Mouse (Mus musculus): ENCODE measurements around the gene AL607142.1. TPM values are rescaled to one million over a fixed set of nuclear protein-coding genes. Genes with fewer than 3 reads are reported as not detected.

AL607142.1 gene
- not detected in 2 replicates for polyA plus RNA-seq (2014; fragmentation: Nextera tagmentation; extraction: Ambion mirVana)

DNA sequence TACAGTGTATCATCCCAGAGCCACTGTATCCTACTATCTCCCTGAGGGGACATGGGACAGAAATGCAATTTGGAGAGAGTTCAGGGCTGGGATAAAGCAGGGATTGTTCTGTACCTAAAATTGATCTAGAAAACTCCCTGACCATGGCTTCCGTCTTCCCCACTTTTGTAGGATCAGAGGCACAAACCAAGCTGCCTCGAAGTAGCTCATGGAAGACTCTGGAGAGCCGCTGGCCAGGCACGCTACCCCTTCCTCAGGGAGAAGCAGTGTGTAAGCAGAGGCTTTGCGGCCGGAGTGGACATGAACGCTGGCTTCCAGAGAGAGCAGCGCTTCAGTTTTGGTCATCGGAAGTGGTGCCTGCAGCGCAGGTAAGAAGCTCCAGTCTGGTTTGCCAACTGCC lies at the start of gene AL607142.1:
AL607142.1 (plus strand) TSS at position 301 of the 400 bp plus-strand sequence.
- Histone ChIP-seq H3K4me2 (no peak within 1 kb of the TSS), H3K36me3 (ENCODE audit: control insufficient read depth, insufficient read depth, low read length) (no peaks in the 10 kb centered on the region), H3K4me1 (ENCODE audit: control insufficient read depth, insufficient read depth, low read length) (no peaks in the 10 kb centered on the region), H3K9ac (ENCODE audit: low read length) (no peak within 1 kb of the TSS), H3K27me3 (ENCODE audit: control insufficient read depth, insufficient read depth, low read length) (no peaks in the 10 kb centered on the region), H3K27ac (ENCODE audit: low read depth, low read length) (no peak within 1 kb of the TSS), H3K9me3 (ENCODE audit: control insufficient read depth, low read length) (no peaks in the 10 kb centered on the region), H3K4me3 (ENCODE audit: low read depth, low read length) (no peak within 1 kb of the TSS)
- DNase-seq (ENCODE audit: low spot score, missing footprints) (peak; percentile 17), ATAC-seq (ENCODE audit: low FRiP score) (no peak)
- WGBS = 94% methylated on average over 10 of the region's 10 CpGs

DNA sequence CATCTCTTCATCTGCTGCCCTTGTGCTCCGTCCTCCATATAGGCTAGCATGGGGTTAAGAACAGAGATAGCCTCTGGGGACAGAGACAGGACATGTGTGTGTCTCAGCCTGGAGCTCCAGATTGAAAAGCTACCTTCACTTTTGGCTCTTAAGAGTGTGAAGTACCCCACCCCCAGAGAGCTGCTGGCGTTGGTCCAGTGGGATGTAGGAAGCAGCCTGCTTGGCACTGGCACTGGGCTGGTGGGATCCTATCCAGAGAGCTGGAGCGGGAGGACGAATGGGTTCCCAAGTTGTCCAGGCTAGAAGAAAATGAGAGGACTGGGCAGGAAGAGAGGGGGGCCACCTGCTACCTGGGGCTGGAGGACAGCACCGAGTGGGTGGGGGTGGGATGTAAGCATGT lies 46.4 kb upstream of the AL607142.1 start:
- Histone ChIP-seq H3K4me3 (ENCODE audit: low read depth, low read length) (no peak overlapping the region), H3K27me3 (ENCODE audit: control insufficient read depth, insufficient read depth, low read length) (no peaks in the 10 kb centered on the region), H3K27ac (ENCODE audit: low read depth, low read length) (no peak overlapping the region), H3K4me1 (ENCODE audit: control insufficient read depth, insufficient read depth, low read length) (no peaks in the 10 kb centered on the region), H3K36me3 (ENCODE audit: control insufficient read depth, insufficient read depth, low read length) (no peaks in the 10 kb centered on the region), H3K9me3 (ENCODE audit: control insufficient read depth, low read length) (no peaks in the 10 kb centered on the region), H3K4me2 (no peak overlapping the region), H3K9ac (ENCODE audit: low read length) (no peak overlapping the region)
- WGBS = 90% methylated on average over 5 of the region's 5 CpGs
- no peak for DNase-seq (ENCODE audit: low spot score, missing footprints)
- ATAC-seq (ENCODE audit: low FRiP score) = no peak

DNA sequence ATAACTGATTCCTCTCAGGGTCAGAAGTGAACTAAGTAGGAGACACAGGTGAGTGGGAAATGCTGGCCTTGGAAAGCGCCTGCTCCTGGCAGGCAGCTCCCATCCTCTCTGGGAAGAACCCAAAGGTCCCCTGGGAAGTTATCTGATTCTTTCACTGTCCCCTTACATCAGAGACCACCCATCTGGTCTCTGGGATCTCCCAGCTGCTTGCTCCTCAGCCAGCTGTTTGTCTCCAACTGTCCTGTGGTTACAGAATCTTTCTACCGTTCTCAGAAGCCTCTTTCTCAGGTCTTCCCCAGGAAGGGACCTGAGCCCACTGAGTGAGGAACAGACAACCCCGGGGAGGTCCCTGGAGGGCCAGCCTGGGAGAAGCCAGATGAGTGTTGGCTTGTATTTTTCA lies 42.4 kb upstream of the AL607142.1 start:
- no peaks in the 10 kb centered on the region for H3K9me3 ChIP-seq (ENCODE audit: control insufficient read depth, low read length)
- H3K27ac ChIP-seq (ENCODE audit: low read depth, low read length) = no peak overlapping the region
- H3K4me1 ChIP-seq (ENCODE audit: control insufficient read depth, insufficient read depth, low read length) = no peaks in the 10 kb centered on the region
- H3K4me3 ChIP-seq (ENCODE audit: low read depth, low read length) = no peak overlapping the region
- no peak for ATAC-seq (ENCODE audit: low FRiP score)
- whole genome bisulfite sequencing = 66% methylated on average over 3 of the region's 3 CpGs
- no peak overlapping the region for H3K9ac ChIP-seq (ENCODE audit: low read length)
- H3K27me3 ChIP-seq (ENCODE audit: control insufficient read depth, insufficient read depth, low read length) = no peaks in the 10 kb centered on the region
- DNase-seq (ENCODE audit: low spot score, missing footprints) = no peak
- no peak overlapping the region for H3K4me2 ChIP-seq
- H3K36me3 ChIP-seq (ENCODE audit: control insufficient read depth, insufficient read depth, low read length) = no peaks in the 10 kb centered on the region

DNA sequence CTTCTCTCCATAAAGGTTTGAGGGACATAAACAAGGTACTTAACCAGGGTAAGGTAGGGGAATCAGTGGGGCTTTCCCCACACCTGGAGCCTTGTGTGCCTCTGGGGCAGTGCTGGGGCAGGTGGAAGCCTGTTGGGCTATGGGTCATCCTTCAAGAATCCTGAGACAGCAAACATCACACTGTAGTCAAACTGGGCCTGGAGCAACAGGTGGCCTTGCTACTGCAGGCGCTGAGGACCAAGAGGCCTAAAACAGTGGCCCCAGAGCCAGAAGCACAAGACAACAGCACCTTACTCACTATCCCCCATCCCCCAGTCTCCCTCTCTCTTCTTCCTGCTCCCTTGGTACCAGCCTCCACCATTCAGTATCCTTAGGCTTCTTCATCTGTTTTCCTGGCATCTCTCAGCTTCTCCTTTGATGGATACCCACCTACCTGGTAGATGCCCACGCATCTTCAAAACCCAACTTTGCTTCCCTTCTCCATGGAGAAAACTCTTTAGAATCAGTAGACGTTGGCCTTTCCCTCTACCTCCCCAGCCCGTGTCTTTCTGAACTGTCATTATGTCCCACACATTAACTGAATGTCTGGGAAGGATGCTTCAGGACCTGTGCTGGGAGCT lies 41.5 kb upstream of the AL607142.1 start:
- Histone ChIP-seq H3K36me3 (ENCODE audit: control insufficient read depth, insufficient read depth, low read length) (no peaks in the 10 kb centered on the region), H3K27me3 (ENCODE audit: control insufficient read depth, insufficient read depth, low read length) (no peaks in the 10 kb centered on the region), H3K4me2 (no peak overlapping the region), H3K4me3 (ENCODE audit: low read depth, low read length) (no peak overlapping the region), H3K27ac (ENCODE audit: low read depth, low read length) (no peak overlapping the region), H3K9ac (ENCODE audit: low read length) (no peak overlapping the region), H3K4me1 (ENCODE audit: control insufficient read depth, insufficient read depth, low read length) (no peaks in the 10 kb centered on the region), H3K9me3 (ENCODE audit: control insufficient read depth, low read length) (no peaks in the 10 kb centered on the region)
- no peak for ATAC-seq (ENCODE audit: low FRiP score)
- WGBS = 88% methylated on average over 4 of the region's 4 CpGs
- no peak for DNase-seq (ENCODE audit: low spot score, missing footprints)

DNA sequence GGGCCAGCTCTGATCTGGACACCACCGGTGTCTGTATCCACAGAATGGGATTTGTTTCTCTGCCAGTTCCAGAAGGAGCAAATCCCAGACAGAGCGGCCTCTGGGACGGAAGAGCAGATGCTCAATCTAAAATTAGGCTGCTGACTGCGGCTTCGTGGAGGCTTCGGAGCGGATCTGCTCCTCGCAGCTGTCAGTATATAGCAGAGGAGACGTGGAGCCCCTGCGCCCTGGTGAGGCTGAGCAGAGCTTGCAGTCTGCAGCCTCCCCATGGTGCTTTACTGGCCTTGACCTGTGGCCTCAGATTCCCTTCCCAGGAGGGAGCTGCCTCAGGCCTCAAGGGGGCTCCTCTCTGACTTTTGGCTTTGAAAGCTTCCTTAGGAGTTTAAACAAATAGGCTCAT lies 40.7 kb upstream of the AL607142.1 start:
- Histone ChIP-seq H3K9ac (ENCODE audit: low read length) (no peak overlapping the region), H3K4me2 (no peak overlapping the region), H3K27me3 (ENCODE audit: control insufficient read depth, insufficient read depth, low read length) (no peaks in the 10 kb centered on the region), H3K4me1 (ENCODE audit: control insufficient read depth, insufficient read depth, low read length) (no peaks in the 10 kb centered on the region), H3K36me3 (ENCODE audit: control insufficient read depth, insufficient read depth, low read length) (no peaks in the 10 kb centered on the region), H3K4me3 (ENCODE audit: low read depth, low read length) (no peak overlapping the region), H3K27ac (ENCODE audit: low read depth, low read length) (no peak overlapping the region), H3K9me3 (ENCODE audit: control insufficient read depth, low read length) (no peaks in the 10 kb centered on the region)
- DNase-seq (ENCODE audit: low spot score, missing footprints) (no peak), ATAC-seq (ENCODE audit: low FRiP score) (no peak)
- 60% methylated on average over 10 of the region's 10 CpGs for WGBS

DNA sequence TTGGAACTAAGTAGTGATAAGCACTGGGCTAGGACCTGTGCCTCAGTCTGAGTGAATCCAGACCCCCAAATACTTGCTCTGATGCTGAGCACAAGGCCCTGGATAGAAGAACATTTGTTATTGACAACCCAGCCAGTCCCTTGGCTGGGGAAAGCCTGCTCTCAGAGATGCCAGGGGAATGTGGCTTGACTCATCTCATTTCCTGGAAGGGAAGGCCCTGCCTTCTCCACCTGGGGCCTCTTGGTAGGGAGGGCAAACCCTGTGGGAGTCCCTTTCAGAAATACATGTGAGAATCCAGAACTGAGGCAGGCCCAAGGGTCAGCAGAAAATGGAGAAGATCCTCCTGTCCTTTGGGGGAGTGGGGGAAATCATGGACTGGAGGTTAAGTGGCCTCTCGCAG lies 37.1 kb upstream of the AL607142.1 start:
- Histone ChIP-seq H3K4me1 (ENCODE audit: control insufficient read depth, insufficient read depth, low read length) (no peaks in the 10 kb centered on the region), H3K27ac (ENCODE audit: low read depth, low read length) (no peak overlapping the region), H3K36me3 (ENCODE audit: control insufficient read depth, insufficient read depth, low read length) (no peaks in the 10 kb centered on the region), H3K4me3 (ENCODE audit: low read depth, low read length) (no peak overlapping the region), H3K4me2 (no peak overlapping the region), H3K27me3 (ENCODE audit: control insufficient read depth, insufficient read depth, low read length) (peaks cover 14% of the 10 kb centered on the region), H3K9ac (ENCODE audit: low read length) (no peak overlapping the region), H3K9me3 (ENCODE audit: control insufficient read depth, low read length) (no peaks in the 10 kb centered on the region)
- no peak for ATAC-seq (ENCODE audit: low FRiP score)
- WGBS = 81% methylated on average over 1 of the region's 1 CpGs
- no peak for DNase-seq (ENCODE audit: low spot score, missing footprints)

DNA sequence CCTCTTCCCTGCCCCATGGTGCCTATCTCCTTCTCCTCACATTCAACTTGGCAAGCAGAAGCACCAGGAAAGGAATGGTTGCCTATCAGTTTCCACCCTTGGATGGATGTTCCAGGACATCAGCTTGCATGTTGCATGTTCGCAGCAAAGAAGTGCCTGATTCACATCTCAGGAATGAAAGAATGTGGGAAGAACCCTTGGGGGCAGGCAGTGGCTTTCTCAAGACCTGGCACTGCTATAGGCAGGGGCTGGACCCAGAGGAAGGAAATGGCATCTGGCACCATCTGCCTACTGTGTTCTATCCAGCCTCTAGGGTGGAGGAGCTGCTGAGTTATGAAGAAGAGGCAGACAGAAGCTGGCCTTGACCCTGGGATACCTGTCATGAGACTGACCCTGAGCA lies 34.9 kb upstream of the AL607142.1 start:
- no peaks in the 10 kb centered on the region for H3K9me3 ChIP-seq (ENCODE audit: control insufficient read depth, low read length)
- H3K27ac ChIP-seq (ENCODE audit: low read depth, low read length) = no peak overlapping the region
- peaks cover 31% of the 10 kb centered on the region for H3K27me3 ChIP-seq (ENCODE audit: control insufficient read depth, insufficient read depth, low read length)
- DNase-seq (ENCODE audit: low spot score, missing footprints) = no peak
- no peaks in the 10 kb centered on the region for H3K36me3 ChIP-seq (ENCODE audit: control insufficient read depth, insufficient read depth, low read length)
- peaks cover 4% of the 10 kb centered on the region; the same call in 1 of the 2 replicates for H3K4me1 ChIP-seq (ENCODE audit: control insufficient read depth, insufficient read depth, low read length)
- H3K4me3 ChIP-seq (ENCODE audit: low read depth, low read length) = no peak overlapping the region
- WGBS = 100% methylated on average over 1 of the region's 1 CpGs
- H3K9ac ChIP-seq (ENCODE audit: low read length) = no peak overlapping the region
- H3K4me2 ChIP-seq = no peak overlapping the region
- no peak for ATAC-seq (ENCODE audit: low FRiP score)

DNA sequence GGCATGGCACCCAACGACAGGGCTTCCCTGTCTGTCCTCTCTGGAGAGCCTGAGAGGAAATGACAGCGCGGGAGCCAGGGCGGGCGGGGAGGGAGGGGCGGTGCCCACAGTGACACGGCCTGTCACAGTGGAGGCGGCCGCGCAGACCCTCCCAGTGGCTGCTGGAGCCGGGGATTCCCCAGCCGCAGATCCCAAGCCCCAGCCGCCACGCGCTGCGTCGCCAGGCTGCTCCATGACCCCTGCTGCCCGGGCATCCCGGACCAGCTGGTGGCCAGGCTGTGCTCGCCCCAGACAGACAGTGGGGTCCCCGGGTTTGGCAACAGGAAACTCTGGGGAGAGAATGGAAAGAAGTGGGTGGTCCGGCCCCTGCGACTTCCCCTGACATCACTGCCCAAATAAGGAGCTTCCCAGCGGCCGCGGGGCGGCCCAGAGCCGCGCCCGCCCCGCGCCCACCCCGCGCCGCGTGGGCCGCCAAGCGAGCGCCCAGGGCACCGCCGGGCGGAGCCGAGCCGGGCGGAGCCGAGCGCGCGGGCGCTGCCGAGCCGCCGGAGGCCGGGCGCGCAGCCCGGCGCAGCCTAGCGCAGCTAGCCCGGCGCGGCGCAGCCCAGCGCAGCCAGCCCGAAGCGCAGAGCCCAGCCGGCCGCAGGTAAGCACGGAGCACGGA lies 32.3 kb upstream of the AL607142.1 start:
- Histone ChIP-seq H3K4me1 (ENCODE audit: control insufficient read depth, insufficient read depth, low read length) (peaks cover 4% of the 10 kb centered on the region; the same call in 1 of the 2 replicates), H3K27ac (ENCODE audit: low read depth, low read length) (no peak overlapping the region), H3K27me3 (ENCODE audit: control insufficient read depth, insufficient read depth, low read length) (peaks cover 31% of the 10 kb centered on the region), H3K4me3 (ENCODE audit: low read depth, low read length) (peak overlapping the region; percentile 44), H3K9ac (ENCODE audit: low read length) (0 out of 2 replicates have a peak overlapping the region, but pooled peaks have one; percentile 24), H3K9me3 (ENCODE audit: control insufficient read depth, low read length) (no peaks in the 10 kb centered on the region), H3K4me2 (peak overlapping the region; percentile 85), H3K36me3 (ENCODE audit: control insufficient read depth, insufficient read depth, low read length) (no peaks in the 10 kb centered on the region)
- ATAC-seq (ENCODE audit: low FRiP score) (peak; percentile 75), DNase-seq (ENCODE audit: low spot score, missing footprints) (peak; percentile 90)
- WGBS = under 1% methylated on average over 57 of the region's 70 CpGs

DNA sequence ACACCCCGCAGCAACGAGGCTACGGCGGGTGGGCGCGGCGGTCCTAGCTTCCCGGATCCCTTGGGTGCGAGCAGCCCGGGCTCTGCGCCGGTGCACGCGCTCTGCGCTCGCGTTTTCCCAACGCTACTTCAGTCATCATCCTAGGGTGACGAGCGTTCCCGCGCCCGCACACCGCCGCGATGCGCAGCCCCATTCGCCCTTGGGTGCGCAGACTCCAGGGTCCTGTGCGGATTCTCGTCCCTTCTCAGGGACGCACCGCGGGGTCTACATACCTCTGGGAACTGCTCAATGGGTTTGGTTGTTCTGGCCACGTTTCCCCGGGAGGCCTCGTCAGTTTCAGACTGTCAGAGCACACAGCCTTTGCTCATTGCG lies 31.8 kb upstream of the AL607142.1 start:
- peak; percentile 85 for DNase-seq (ENCODE audit: low spot score, missing footprints)
- no peaks in the 10 kb centered on the region for H3K9me3 ChIP-seq (ENCODE audit: control insufficient read depth, low read length)
- H3K4me2 ChIP-seq = peak overlapping the region; percentile 85
- 2% methylated on average over 38 of the region's 38 CpGs for WGBS
- H3K4me1 ChIP-seq (ENCODE audit: control insufficient read depth, insufficient read depth, low read length) = peaks cover 4% of the 10 kb centered on the region; the same call in 1 of the 2 replicates
- no peak for ATAC-seq (ENCODE audit: low FRiP score)
- H3K9ac ChIP-seq (ENCODE audit: low read length) = 0 out of 2 replicates have a peak overlapping the region, but pooled peaks have one; percentile 24
- H3K4me3 ChIP-seq (ENCODE audit: low read depth, low read length) = peak overlapping the region; percentile 44
- no peaks in the 10 kb centered on the region for H3K36me3 ChIP-seq (ENCODE audit: control insufficient read depth, insufficient read depth, low read length)
- no peak overlapping the region for H3K27ac ChIP-seq (ENCODE audit: low read depth, low read length)
- H3K27me3 ChIP-seq (ENCODE audit: control insufficient read depth, insufficient read depth, low read length) = peaks cover 31% of the 10 kb centered on the region

Measured in midbrain, embryonic 11.5 days (tissue).